Mouse (Mus musculus) neural tube, embryonic 12.5 days (tissue): ENCODE data around the gene Kcnc3. TPM values are rescaled to one million over a fixed set of nuclear protein-coding genes. Genes with fewer than 3 reads are reported as not detected.

Source experiments
- ATAC-seq: fragments of 200-750 bp; cut with Nextera tagmentation; 2 replicates; pipeline ENCODE4 v1.8.0; 2017; ENCODE audit warnings: low read depth, mild to moderate bottlenecking, moderate TSS enrichment, moderate library complexity; ENCODE audit not compliant: low FRiP score
- H3K27ac ChIP-seq: fragments of 300-500 bp; sonication (generic); 2 replicates; pipeline ENCODE4 v1.5.1; 2016
- H3K27me3 ChIP-seq: fragments of 300-500 bp; sonication (generic); replicated peaks from 2 replicates; pipeline ENCODE4 v1.6.1; 2016; ENCODE audit warnings: mild to moderate bottlenecking
- H3K36me3 ChIP-seq: fragments of 300-500 bp; sonication (generic); 2 replicates; pipeline ENCODE4 v1.6.1; 2016; ENCODE audit warnings: mild to moderate bottlenecking
- H3K4me1 ChIP-seq: fragments of 300-500 bp; sonication (generic); 2 replicates; pipeline ENCODE4 v1.6.1; 2016
- H3K4me2 ChIP-seq: fragments of 300-500 bp; sonication (generic); replicated peaks from 2 replicates; pipeline ENCODE4 v1.6.1; 2016; ENCODE audit warnings: mild to moderate bottlenecking
- H3K4me3 ChIP-seq: fragments of 300-500 bp; sonication (generic); 2 replicates; pipeline ENCODE4 v1.5.1; 2016
- H3K9ac ChIP-seq: fragments of 300-500 bp; sonication (generic); 2 replicates; pipeline ENCODE4 v1.6.1; 2016; ENCODE audit warnings: mild to moderate bottlenecking
- H3K9me3 ChIP-seq: fragments of 300-500 bp; sonication (generic); 2 replicates; pipeline ENCODE4 v1.6.1; 2016; ENCODE audit warnings: mild to moderate bottlenecking
- WGBS: fragments of 180-500 bp; shearing (Covaris S2); methylation state at CpG from one replicate; pipeline ENCODE4 v1.1.7; 2016; 5-methylcytosine and 5-hydroxymethylcytosine counted together
- polyA plus RNA-seq: library from polyadenylated mRNA; unstranded; fragments of >200 nt; fragmentation: Nextera tagmentation; extraction: Ambion mirVana; gene quantifications from 2 replicates; pipeline ENCODE4 v1.2.1, GENCODE M21; 2016

Gene Kcnc3
- polyA plus RNA-seq, 1 experiment from 2014 or later: 2.6 TPM

DNA sequence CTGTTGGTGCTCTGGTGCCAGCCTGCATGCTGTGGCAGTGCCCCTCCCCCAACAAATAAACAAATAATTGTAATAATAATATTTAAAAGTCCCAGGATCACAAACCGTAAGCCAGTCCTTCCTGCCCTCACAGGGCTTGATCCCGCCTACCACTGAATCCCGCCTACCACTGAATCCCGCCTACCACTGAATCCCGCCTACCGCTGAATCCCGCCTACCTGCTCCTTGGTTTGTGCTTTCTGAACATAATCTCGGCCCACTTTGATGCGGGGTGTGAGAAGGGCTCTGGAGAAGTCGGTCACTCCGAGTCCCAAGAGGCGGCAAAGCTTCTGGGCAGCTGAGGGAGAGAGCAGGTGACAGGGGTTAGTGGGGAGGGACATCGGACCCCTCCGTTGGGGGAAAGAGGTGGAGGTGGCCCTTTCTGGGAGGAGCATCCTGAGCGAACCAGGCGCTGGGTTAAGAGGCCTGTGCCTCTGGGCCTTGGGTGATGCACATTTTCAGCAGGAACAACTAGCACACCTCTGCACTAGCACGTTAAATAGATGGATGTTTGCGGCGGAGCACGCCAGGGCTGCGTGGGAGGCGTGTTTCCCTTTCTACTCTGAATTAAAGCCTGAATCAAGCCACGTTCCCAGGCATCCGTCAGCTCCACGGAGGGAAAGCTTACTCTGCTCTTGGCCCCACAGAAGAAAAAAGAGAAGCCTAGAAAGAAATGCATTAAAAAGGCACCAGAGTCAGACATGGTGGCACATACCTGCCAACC is 50.6 kb downstream of the Kcnc3 start:
- no peaks in the 10 kb centered on the region for H3K9me3 ChIP-seq
- no peaks in the 10 kb centered on the region for H3K36me3 ChIP-seq
- peaks cover 66% of the 10 kb centered on the region for H3K27me3 ChIP-seq
- H3K4me2 ChIP-seq: peak overlapping the region; percentile 28
- no peak overlapping the region for H3K9ac ChIP-seq
- WGBS: 18% methylated on average over 25 of the region's 25 CpGs
- H3K4me3 ChIP-seq: no peak overlapping the region
- no peaks in the 10 kb centered on the region for H3K4me1 ChIP-seq
- no peak overlapping the region for H3K27ac ChIP-seq
- no peak for ATAC-seq

DNA sequence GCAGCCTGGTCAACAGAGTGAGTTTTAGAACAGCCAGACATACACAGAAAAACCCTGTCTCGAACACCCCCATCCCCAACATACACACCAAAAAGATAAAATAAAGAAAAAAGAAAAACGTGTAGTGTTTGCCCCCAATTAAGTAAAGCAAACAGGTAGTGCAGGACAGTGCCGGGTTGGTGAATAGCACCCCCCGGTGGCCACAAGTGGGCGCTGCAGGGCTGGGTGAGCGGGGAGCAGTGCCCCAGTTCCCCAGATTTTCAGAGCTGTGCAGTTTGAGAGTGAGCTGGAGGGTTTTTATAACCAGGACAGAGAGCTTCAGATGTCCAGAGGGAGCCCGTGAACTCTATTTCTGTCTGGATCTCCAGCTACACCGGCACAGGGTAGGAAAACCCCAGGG is 51.4 kb downstream of the Kcnc3 start:
- Histone ChIP-seq H3K36me3 (no peaks in the 10 kb centered on the region), H3K4me1 (no peaks in the 10 kb centered on the region), H3K27ac (no peak overlapping the region), H3K9me3 (no peaks in the 10 kb centered on the region), H3K4me2 (no peak overlapping the region), H3K27me3 (peaks cover 67% of the 10 kb centered on the region), H3K4me3 (no peak overlapping the region), H3K9ac (no peak overlapping the region)
- no peak for ATAC-seq
- 28% methylated on average over 8 of the region's 8 CpGs for WGBS

DNA sequence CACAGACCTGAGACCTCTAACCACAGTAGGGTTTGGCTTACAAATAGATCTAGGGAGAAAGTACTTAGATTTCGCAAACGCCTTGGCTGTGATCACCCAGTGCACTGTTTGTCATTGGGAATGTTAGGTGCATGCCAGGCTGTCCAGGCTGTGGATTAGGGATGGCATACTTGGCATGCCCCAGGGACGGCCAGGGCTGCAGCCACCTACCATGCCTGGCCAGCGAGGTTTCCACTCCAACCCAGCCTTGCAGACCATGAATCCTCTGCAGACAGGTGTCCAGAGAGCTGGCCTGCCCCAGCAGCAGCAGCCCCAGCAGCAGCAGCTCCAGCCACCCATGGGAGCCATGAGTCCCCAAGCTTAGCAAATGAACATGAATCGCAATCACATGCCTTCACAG is 54.8 kb downstream of the Kcnc3 start:
- H3K27me3 ChIP-seq: peaks cover 40% of the 10 kb centered on the region
- 73% methylated on average over 5 of the region's 5 CpGs for WGBS

DNA sequence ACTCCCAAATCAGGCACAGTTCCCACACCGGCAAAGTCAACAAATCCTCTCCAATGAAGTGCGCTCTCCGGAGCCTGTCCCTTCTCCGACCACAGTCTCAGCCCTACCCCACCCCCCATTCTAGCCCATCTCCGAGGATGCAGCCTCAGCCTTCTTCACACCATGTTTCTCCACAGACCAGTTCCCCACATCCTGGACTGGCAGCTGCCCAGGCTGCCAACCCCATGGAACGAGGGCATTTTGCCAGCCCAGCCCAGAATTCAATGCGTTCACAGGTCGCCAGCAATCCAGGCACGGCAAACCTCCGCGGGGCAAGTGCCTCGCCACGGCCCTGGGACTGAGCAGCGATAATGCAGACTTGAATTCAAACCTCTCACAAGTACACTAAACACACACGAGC is 55.5 kb downstream of the Kcnc3 start:
- H3K27me3 ChIP-seq: peaks cover 34% of the 10 kb centered on the region
- no peak overlapping the region for H3K4me2 ChIP-seq
- H3K36me3 ChIP-seq: no peaks in the 10 kb centered on the region
- no peak overlapping the region; the same call in 1 of the 2 replicates for H3K9ac ChIP-seq
- no peaks in the 10 kb centered on the region for H3K4me1 ChIP-seq
- WGBS: 30% methylated on average over 15 of the region's 15 CpGs
- ATAC-seq: no peak
- H3K4me3 ChIP-seq: no peak overlapping the region
- H3K27ac ChIP-seq: no peak overlapping the region
- no peaks in the 10 kb centered on the region for H3K9me3 ChIP-seq

More for the DNA sequence above, 54.8 kb downstream of the Kcnc3 start:
- H3K36me3 ChIP-seq: no peaks in the 10 kb centered on the region
- H3K4me1 ChIP-seq: no peaks in the 10 kb centered on the region
- no peak overlapping the region for H3K27ac ChIP-seq
- no peak overlapping the region for H3K4me3 ChIP-seq
- no peaks in the 10 kb centered on the region for H3K9me3 ChIP-seq
- no peak overlapping the region for H3K9ac ChIP-seq
- H3K4me2 ChIP-seq: no peak overlapping the region
- no peak for ATAC-seq

DNA sequence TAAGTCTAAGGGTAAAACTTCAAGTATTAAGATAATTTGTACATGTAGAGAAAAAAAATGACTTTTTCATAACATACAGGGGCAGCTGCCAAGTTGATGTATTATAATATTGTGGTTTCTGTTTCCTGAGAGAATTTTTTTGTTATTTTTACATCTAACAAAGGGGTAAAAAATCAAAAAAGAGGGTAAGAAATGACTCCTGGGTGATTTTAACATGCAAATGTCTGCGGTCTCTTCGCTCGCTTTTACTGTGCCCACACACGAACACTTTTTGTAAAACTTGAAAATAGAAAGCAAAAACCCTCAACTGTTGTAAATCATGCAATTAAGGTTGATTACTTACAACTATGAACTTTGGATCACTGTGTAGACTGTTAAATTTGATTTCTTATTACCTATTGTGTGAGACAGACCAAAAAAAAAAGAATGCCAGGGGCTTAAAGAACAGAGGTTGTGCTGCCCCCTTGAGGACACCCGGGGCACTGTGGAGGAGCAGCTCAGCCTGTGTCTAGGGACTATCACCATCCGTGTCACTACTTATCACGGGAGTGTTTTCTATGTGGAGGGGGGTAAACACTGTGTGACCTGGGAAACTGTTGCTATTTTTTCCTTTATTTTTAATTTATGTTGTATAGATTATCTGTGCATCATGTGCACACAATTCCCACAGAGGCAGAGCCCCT is 56.7 kb downstream of the Kcnc3 start:
- H3K27me3 ChIP-seq: peaks cover 31% of the 10 kb centered on the region
- H3K4me1 ChIP-seq: no peaks in the 10 kb centered on the region
- 51% methylated on average over 7 of the region's 7 CpGs for WGBS
- no peak overlapping the region for H3K4me2 ChIP-seq
- no peak for ATAC-seq
- no peak overlapping the region for H3K9ac ChIP-seq
- H3K4me3 ChIP-seq: no peak overlapping the region
- no peaks in the 10 kb centered on the region for H3K9me3 ChIP-seq
- H3K36me3 ChIP-seq: no peaks in the 10 kb centered on the region
- H3K27ac ChIP-seq: no peak overlapping the region

DNA sequence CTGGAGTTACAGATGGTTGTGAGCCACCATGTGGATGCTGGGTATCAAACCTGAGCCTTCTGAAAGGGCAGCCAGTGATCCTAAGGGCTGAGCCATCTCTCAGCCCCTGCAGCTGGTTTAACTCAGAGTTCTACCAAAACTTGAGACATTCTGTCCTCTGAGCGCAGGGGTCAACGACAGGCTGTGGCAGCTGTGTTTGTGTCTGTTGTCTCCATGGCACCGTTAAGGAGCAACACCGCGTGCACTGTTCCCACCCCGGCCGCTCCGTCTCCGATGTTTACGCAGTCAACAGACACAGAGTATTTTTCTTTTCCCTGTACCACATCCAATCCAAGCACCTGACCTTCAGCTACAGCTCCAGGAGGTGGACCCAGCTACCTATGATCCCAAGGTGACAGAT is 57.3 kb downstream of the Kcnc3 start:
- H3K4me1 ChIP-seq: no peaks in the 10 kb centered on the region
- WGBS: 75% methylated on average over 10 of the region's 10 CpGs
- H3K9ac ChIP-seq: no peak overlapping the region
- H3K9me3 ChIP-seq: no peaks in the 10 kb centered on the region
- H3K4me2 ChIP-seq: no peak overlapping the region
- ATAC-seq: no peak
- peaks cover 31% of the 10 kb centered on the region for H3K27me3 ChIP-seq
- no peak overlapping the region for H3K27ac ChIP-seq
- H3K4me3 ChIP-seq: no peak overlapping the region
- no peaks in the 10 kb centered on the region for H3K36me3 ChIP-seq

DNA sequence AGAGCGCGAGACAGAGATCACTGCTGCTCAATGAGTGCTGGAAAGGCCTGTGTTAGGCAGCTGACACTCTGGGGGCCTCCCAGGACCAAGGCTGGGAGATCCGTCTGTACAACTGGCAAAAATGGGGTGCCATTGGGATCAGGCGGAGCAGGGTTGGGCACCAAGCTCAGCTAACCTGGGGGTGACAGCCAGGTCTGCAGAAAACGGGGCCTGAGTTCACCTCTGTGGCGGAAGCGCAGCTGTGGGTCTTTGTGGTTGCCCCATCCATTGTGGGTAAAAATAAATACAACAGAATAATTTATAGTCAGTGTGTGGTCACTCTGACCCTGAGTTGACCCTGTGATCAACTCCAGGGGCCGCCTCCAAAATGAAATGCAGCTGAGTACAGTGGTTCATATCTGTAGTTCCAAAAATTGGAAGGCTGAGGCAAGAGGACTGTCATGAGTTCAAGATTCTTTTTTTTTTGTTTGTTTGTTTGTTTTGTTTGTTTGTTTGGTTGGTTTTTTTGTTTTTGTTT is 58.7 kb downstream of the Kcnc3 start:
- Histone ChIP-seq H3K36me3 (no peaks in the 10 kb centered on the region), H3K9me3 (no peaks in the 10 kb centered on the region), H3K4me2 (no peak overlapping the region), H3K27me3 (peaks cover 18% of the 10 kb centered on the region), H3K9ac (no peak overlapping the region), H3K4me1 (no peaks in the 10 kb centered on the region), H3K4me3 (no peak overlapping the region), H3K27ac (no peak overlapping the region)
- 61% methylated on average over 8 of the region's 8 CpGs for WGBS
- ATAC-seq: no peak

DNA sequence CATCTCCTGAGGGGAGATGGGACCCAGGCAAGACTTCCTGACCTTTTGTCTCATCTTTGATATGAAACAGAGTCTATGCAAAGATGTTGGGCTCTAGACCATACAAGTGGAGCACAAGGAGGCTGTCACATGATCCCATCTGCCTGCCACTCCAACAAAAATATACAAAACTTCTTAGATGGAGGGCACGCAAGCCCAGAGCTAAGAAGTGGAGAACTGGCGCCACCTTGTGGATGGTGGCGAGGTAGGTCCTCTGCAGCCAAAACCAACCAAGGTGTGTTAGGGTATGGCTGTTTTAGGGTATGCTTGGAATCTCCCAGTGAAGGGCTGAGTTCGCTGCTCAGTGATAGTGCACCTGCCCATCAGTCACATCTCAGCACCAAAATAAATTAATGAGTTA is 59.5 kb downstream of the Kcnc3 start:
- Histone ChIP-seq H3K9me3 (no peaks in the 10 kb centered on the region), H3K27ac (no peak overlapping the region), H3K36me3 (no peaks in the 10 kb centered on the region), H3K27me3 (peaks cover 17% of the 10 kb centered on the region), H3K4me3 (no peak overlapping the region), H3K4me1 (no peaks in the 10 kb centered on the region), H3K4me2 (no peak overlapping the region), H3K9ac (no peak overlapping the region)
- 13% methylated on average over 4 of the region's 4 CpGs for WGBS
- no peak for ATAC-seq

DNA sequence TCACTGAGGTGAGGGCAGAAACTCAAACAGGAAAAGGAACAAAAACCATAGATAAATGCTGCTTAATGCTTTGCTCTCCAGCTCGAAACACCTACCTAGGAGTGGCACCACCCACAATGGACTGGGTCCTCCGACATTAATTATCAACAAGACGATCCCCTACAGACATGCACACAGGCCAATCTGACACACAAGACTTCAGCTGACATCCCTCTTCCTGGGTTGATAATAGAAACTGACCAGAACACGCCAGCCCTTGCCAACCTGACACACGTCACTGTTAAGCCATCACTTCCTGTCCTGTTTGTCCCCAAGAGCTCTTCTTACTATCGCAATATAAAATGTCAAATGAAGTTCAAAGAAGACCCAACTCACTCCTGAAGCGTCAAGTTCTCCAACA is 61.0 kb downstream of the Kcnc3 start:
- no peaks in the 10 kb centered on the region for H3K9me3 ChIP-seq
- 81% methylated on average over 7 of the region's 7 CpGs for WGBS
- 0 out of 2 replicates have a peak, but pooled peaks cover 6% of the 10 kb centered on the region for H3K27me3 ChIP-seq
- H3K36me3 ChIP-seq: no peaks in the 10 kb centered on the region
- H3K4me1 ChIP-seq: no peaks in the 10 kb centered on the region
- no peak overlapping the region for H3K4me3 ChIP-seq
- H3K27ac ChIP-seq: no peak overlapping the region
- no peak overlapping the region for H3K9ac ChIP-seq
- ATAC-seq: no peak
- H3K4me2 ChIP-seq: no peak overlapping the region

DNA sequence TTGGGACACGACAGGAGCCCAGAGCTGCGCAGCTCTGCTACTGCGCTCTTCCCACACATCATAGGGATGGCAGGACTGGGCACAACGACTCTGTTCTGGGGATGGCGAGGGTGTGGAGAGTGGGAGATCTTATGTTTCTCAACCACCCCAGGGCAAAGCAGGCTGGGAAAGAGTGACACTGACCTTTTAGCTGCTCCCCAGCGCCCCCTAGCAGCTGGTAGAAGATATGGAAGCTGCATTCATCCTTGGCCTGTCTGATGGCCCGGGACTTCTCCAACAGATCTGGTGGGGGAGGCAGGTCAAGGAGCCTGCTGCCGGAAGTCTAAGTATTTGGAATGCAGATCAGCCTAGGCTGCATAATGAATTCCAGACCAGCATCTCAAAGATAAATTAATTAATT is 63.3 kb downstream of the Kcnc3 start:
- H3K9ac ChIP-seq: no peak overlapping the region
- no peak overlapping the region for H3K4me2 ChIP-seq
- 53% methylated on average over 8 of the region's 8 CpGs for WGBS
- H3K9me3 ChIP-seq: no peaks in the 10 kb centered on the region
- H3K27me3 ChIP-seq: 0 out of 2 replicates have a peak, but pooled peaks cover 6% of the 10 kb centered on the region
- no peak overlapping the region for H3K4me3 ChIP-seq
- no peak for ATAC-seq
- H3K36me3 ChIP-seq: no peaks in the 10 kb centered on the region
- H3K4me1 ChIP-seq: no peaks in the 10 kb centered on the region
- H3K27ac ChIP-seq: no peak overlapping the region
